Mouse (Mus musculus): ENCODE measurements around the gene Gm10234. TPM values are rescaled to one million over a fixed set of nuclear protein-coding genes. Genes with fewer than 3 reads are reported as not detected.

Gm10234 gene
- not detected for polyA plus RNA-seq (2014; fragmentation: Illumina TruSeq; extraction: RNeasy Lipid Tissue Mini Kit (QIAGEN cat#74804); ENCODE audit: low read depth, low replicate concordance)

DNA sequence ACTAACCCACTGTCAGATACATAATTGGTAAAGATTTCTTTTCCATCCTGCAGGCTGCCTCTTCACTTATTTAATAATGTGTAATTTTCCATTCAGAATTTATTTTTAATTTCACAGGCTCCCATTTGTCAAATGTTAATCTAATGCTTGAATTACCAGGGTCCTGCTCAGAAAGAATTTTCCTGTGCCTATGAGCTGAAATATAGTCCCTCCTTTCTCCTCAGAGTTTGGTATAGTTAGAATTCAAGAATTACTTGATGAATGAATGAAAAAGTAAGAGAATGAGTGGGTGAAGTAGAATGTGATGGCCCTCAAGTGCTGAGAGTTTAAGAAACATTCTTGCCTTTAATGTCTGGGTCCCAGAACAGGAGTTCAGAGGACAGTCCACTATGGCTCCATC is at the start of gene Gm10234:
Gene Gm10234, plus strand, starts transcription at position 301 of the 400 bp plus-strand sequence.

Other genes with a start within 250 kb of the Gm10234 start
- 26.0 TPM for gene Kbtbd8, start 204.9 kb upstream of the Gm10234 start, polyA plus RNA-seq (2014; fragmentation: Illumina TruSeq; extraction: RNeasy Lipid Tissue Mini Kit (QIAGEN cat#74804); ENCODE audit: low read depth, low replicate concordance)